Mouse (Mus musculus): Measurements from ENCODE around the gene Nav2. TPM values are rescaled to one million over a fixed set of nuclear protein-coding genes. Genes with fewer than 3 reads are reported as not detected.

Nav2 gene
- polyA plus RNA-seq, 1 experiment, result 10.1 TPM

- Histone ChIP-seq H3K4me3 (ENCODE audit: insufficient read depth, low read depth, low read length) (no peak overlapping the region), H3K4me1 (ENCODE audit: control insufficient read depth, insufficient read depth, insufficient read length, low read length) (0 out of 2 replicates have a peak, but pooled peaks cover under 1% of the 10 kb centered on the region), H3K27ac (replicated peaks; ENCODE audit: low read depth, low read length) (no peak overlapping the region)
Observed at GRCm38 (mm10) chr7:49553236-49553981, 644.9 kb downstream of the Nav2 start.

GRCm38 (mm10) chr7:49558240-49558640, 649.7 kb downstream of the Nav2 start:
- H3K4me3 ChIP-seq (ENCODE audit: insufficient read depth, low read depth, low read length), result no peak overlapping the region
- no peak overlapping the region for H3K27ac ChIP-seq (replicated peaks; ENCODE audit: low read depth, low read length)

GRCm38 (mm10) chr7:49558895-49559294, 650.4 kb downstream of the Nav2 start:
- 0 out of 2 replicates have a peak, but pooled peaks cover 3% of the 10 kb centered on the region for H3K4me1 ChIP-seq (ENCODE audit: control insufficient read depth, insufficient read depth, insufficient read length, low read length)
- no peak overlapping the region for H3K4me3 ChIP-seq (ENCODE audit: insufficient read depth, low read depth, low read length)

More at GRCm38 (mm10) chr7:49558240-49558640, 649.7 kb downstream of the Nav2 start:
- H3K4me1 ChIP-seq (ENCODE audit: control insufficient read depth, insufficient read depth, insufficient read length, low read length), result 0 out of 2 replicates have a peak, but pooled peaks cover 3% of the 10 kb centered on the region

GRCm38 (mm10) chr7:49560012-49560411, 651.5 kb downstream of the Nav2 start:
- Histone ChIP-seq H3K4me3 (ENCODE audit: insufficient read depth, low read depth, low read length) (no peak overlapping the region), H3K4me1 (ENCODE audit: control insufficient read depth, insufficient read depth, insufficient read length, low read length) (0 out of 2 replicates have a peak, but pooled peaks cover 3% of the 10 kb centered on the region), H3K27ac (replicated peaks; ENCODE audit: low read depth, low read length) (no peak overlapping the region)

More at GRCm38 (mm10) chr7:49558895-49559294, 650.4 kb downstream of the Nav2 start:
- H3K27ac ChIP-seq (replicated peaks; ENCODE audit: low read depth, low read length), result no peak overlapping the region

- Histone ChIP-seq H3K27ac (replicated peaks; ENCODE audit: low read depth, low read length) (no peak overlapping the region), H3K4me1 (ENCODE audit: control insufficient read depth, insufficient read depth, insufficient read length, low read length) (0 out of 2 replicates have a peak, but pooled peaks cover 3% of the 10 kb centered on the region), H3K4me3 (ENCODE audit: insufficient read depth, low read depth, low read length) (no peak overlapping the region)
Observed at GRCm38 (mm10) chr7:49562404-49562803, 653.9 kb downstream of the Nav2 start.

GRCm38 (mm10) chr7:49562851-49563250, 654.3 kb downstream of the Nav2 start:
- Histone ChIP-seq H3K27ac (replicated peaks; ENCODE audit: low read depth, low read length) (no peak overlapping the region), H3K4me3 (ENCODE audit: insufficient read depth, low read depth, low read length) (no peak overlapping the region), H3K4me1 (ENCODE audit: control insufficient read depth, insufficient read depth, insufficient read length, low read length) (0 out of 2 replicates have a peak, but pooled peaks cover 3% of the 10 kb centered on the region)

GRCm38 (mm10) chr7:49565084-49565483, 656.6 kb downstream of the Nav2 start:
- H3K27ac ChIP-seq (replicated peaks; ENCODE audit: low read depth, low read length), result no peak overlapping the region
- no peak overlapping the region for H3K4me3 ChIP-seq (ENCODE audit: insufficient read depth, low read depth, low read length)
- no peaks in the 10 kb centered on the region for H3K4me1 ChIP-seq (ENCODE audit: control insufficient read depth, insufficient read depth, insufficient read length, low read length)

- Histone ChIP-seq H3K4me1 (ENCODE audit: control insufficient read depth, insufficient read depth, insufficient read length, low read length) (no peaks in the 10 kb centered on the region), H3K4me3 (ENCODE audit: insufficient read depth, low read depth, low read length) (no peak overlapping the region), H3K27ac (replicated peaks; ENCODE audit: low read depth, low read length) (no peak overlapping the region)
Observed at GRCm38 (mm10) chr7:49565798-49566197, 657.3 kb downstream of the Nav2 start.

GRCm38 (mm10) chr7:49567346-49568034, 659.0 kb downstream of the Nav2 start:
- no peak overlapping the region for H3K4me3 ChIP-seq (ENCODE audit: insufficient read depth, low read depth, low read length)
- no peaks in the 10 kb centered on the region for H3K4me1 ChIP-seq (ENCODE audit: control insufficient read depth, insufficient read depth, insufficient read length, low read length)
- H3K27ac ChIP-seq (replicated peaks; ENCODE audit: low read depth, low read length), result no peak overlapping the region

- Histone ChIP-seq H3K27ac (replicated peaks; ENCODE audit: low read depth, low read length) (no peak overlapping the region), H3K4me3 (ENCODE audit: insufficient read depth, low read depth, low read length) (no peak overlapping the region), H3K4me1 (ENCODE audit: control insufficient read depth, insufficient read depth, insufficient read length, low read length) (no peaks in the 10 kb centered on the region)
Observed at GRCm38 (mm10) chr7:49569646-49570045, 661.1 kb downstream of the Nav2 start.

- no peaks in the 10 kb centered on the region for H3K4me1 ChIP-seq (ENCODE audit: control insufficient read depth, insufficient read depth, insufficient read length, low read length)
- H3K27ac ChIP-seq (replicated peaks; ENCODE audit: low read depth, low read length), result no peak overlapping the region
- no peak overlapping the region for H3K4me3 ChIP-seq (ENCODE audit: insufficient read depth, low read depth, low read length)
Observed at GRCm38 (mm10) chr7:49571606-49572005, 663.1 kb downstream of the Nav2 start.

GRCm38 (mm10) chr7:49575226-49575625, 666.7 kb downstream of the Nav2 start:
- Histone ChIP-seq H3K4me1 (ENCODE audit: control insufficient read depth, insufficient read depth, insufficient read length, low read length) (no peaks in the 10 kb centered on the region), H3K27ac (replicated peaks; ENCODE audit: low read depth, low read length) (no peak overlapping the region), H3K4me3 (ENCODE audit: insufficient read depth, low read depth, low read length) (no peak overlapping the region)

GRCm38 (mm10) chr7:49577096-49577495, 668.6 kb downstream of the Nav2 start:
- H3K4me3 ChIP-seq (ENCODE audit: insufficient read depth, low read depth, low read length), result no peak overlapping the region
- H3K4me1 ChIP-seq (ENCODE audit: control insufficient read depth, insufficient read depth, insufficient read length, low read length), result no peaks in the 10 kb centered on the region
- H3K27ac ChIP-seq (replicated peaks; ENCODE audit: low read depth, low read length), result no peak overlapping the region

GRCm38 (mm10) chr7:49581951-49582350, 673.4 kb downstream of the Nav2 start:
- Histone ChIP-seq H3K27ac (replicated peaks; ENCODE audit: low read depth, low read length) (no peak overlapping the region), H3K4me1 (ENCODE audit: control insufficient read depth, insufficient read depth, insufficient read length, low read length) (no peaks in the 10 kb centered on the region)

GRCm38 (mm10) chr7:49582551-49582950, 674.0 kb downstream of the Nav2 start:
- Histone ChIP-seq H3K4me3 (ENCODE audit: insufficient read depth, low read depth, low read length) (no peak overlapping the region), H3K27ac (replicated peaks; ENCODE audit: low read depth, low read length) (no peak overlapping the region), H3K4me1 (ENCODE audit: control insufficient read depth, insufficient read depth, insufficient read length, low read length) (no peaks in the 10 kb centered on the region)

More at GRCm38 (mm10) chr7:49581951-49582350, 673.4 kb downstream of the Nav2 start:
- H3K4me3 ChIP-seq (ENCODE audit: insufficient read depth, low read depth, low read length), result no peak overlapping the region
